Mouse (Mus musculus): Measurements from ENCODE around the gene Uck2. TPM values are rescaled to one million over a fixed set of nuclear protein-coding genes. Genes with fewer than 3 reads are reported as not detected.

Uck2 gene
- polyA plus RNA-seq, 1 experiment, result 15.1 TPM

- H3K27me3 ChIP-seq (ENCODE audit: control insufficient read depth, insufficient read depth, low read length), result no peaks in the 10 kb centered on the region
- no peak overlapping the region for H3K27ac ChIP-seq (ENCODE audit: insufficient read depth, low read length)
- WGBS, result 58% methylated on average over 12 of the region's 12 CpGs
- TF ChIP-seq POLR2A (IDR thresholded peaks at IDR 0.05; ENCODE audit: low read depth, low read length) (no peak), CTCF (IDR thresholded peaks at IDR 0.05; ENCODE audit: extremely low read depth, insufficient read depth, insufficient read length, insufficient replicate concordance) (no peak)
- no peaks in the 10 kb centered on the region for H3K36me3 ChIP-seq (ENCODE audit: control insufficient read depth, insufficient read depth, low read length)
- H3K4me1 ChIP-seq (ENCODE audit: control insufficient read depth, insufficient read depth, insufficient read length), result peaks cover 3% of the 10 kb centered on the region; the same call in 1 of the 2 replicates
- H3K4me3 ChIP-seq (ENCODE audit: extremely low read depth, insufficient read depth, insufficient read length), result no peak overlapping the region
- no peak for DNase-seq (ENCODE audit: low read depth in 1 of 2, low spot score in 2 of 2)
These were observed 45.2 kb downstream of the Uck2 start for GRCm38 (mm10) chr1:167239916-167240315.

GRCm38 (mm10) chr1:167237798-167238197 lies 47.3 kb downstream of the Uck2 start:
- H3K4me1 ChIP-seq (ENCODE audit: control insufficient read depth, insufficient read depth, insufficient read length), result peaks cover under 1% of the 10 kb centered on the region; the same call in 1 of the 2 replicates

GRCm38 (mm10) chr1:167236790-167237189 lies 48.3 kb downstream of the Uck2 start:
- TF ChIP-seq POLR2A (IDR thresholded peaks at IDR 0.05; ENCODE audit: low read depth, low read length) (no peak), CTCF (IDR thresholded peaks at IDR 0.05; ENCODE audit: extremely low read depth, insufficient read depth, insufficient read length, insufficient replicate concordance) (no peak)
- Histone ChIP-seq H3K4me1 (ENCODE audit: control insufficient read depth, insufficient read depth, insufficient read length) (no peaks in the 10 kb centered on the region; the same call in 1 of the 2 replicates), H3K27me3 (ENCODE audit: control insufficient read depth, insufficient read depth, low read length) (no peaks in the 10 kb centered on the region), H3K27ac (ENCODE audit: insufficient read depth, low read length) (no peak overlapping the region), H3K36me3 (ENCODE audit: control insufficient read depth, insufficient read depth, low read length) (0 out of 2 replicates have a peak, but pooled peaks cover 2% of the 10 kb centered on the region), H3K4me3 (ENCODE audit: extremely low read depth, insufficient read depth, insufficient read length) (no peak overlapping the region)
- no peak for DNase-seq (ENCODE audit: low read depth in 1 of 2, low spot score in 2 of 2)
- 87% methylated on average over 8 of the region's 8 CpGs for WGBS

More at GRCm38 (mm10) chr1:167237798-167238197, 47.3 kb downstream of the Uck2 start:
- Histone ChIP-seq H3K27ac (ENCODE audit: insufficient read depth, low read length) (no peak overlapping the region), H3K36me3 (ENCODE audit: control insufficient read depth, insufficient read depth, low read length) (0 out of 2 replicates have a peak, but pooled peaks cover 2% of the 10 kb centered on the region), H3K27me3 (ENCODE audit: control insufficient read depth, insufficient read depth, low read length) (no peaks in the 10 kb centered on the region), H3K4me3 (ENCODE audit: extremely low read depth, insufficient read depth, insufficient read length) (no peak overlapping the region)
- TF ChIP-seq POLR2A (IDR thresholded peaks at IDR 0.05; ENCODE audit: low read depth, low read length) (no peak), CTCF (IDR thresholded peaks at IDR 0.05; ENCODE audit: extremely low read depth, insufficient read depth, insufficient read length, insufficient replicate concordance) (no peak)
- 94% methylated on average over 11 of the region's 11 CpGs for WGBS
- no peak for DNase-seq (ENCODE audit: low read depth in 1 of 2, low spot score in 2 of 2)

- Histone ChIP-seq H3K36me3 (ENCODE audit: control insufficient read depth, insufficient read depth, low read length) (0 out of 2 replicates have a peak, but pooled peaks cover 2% of the 10 kb centered on the region), H3K4me1 (ENCODE audit: control insufficient read depth, insufficient read depth, insufficient read length) (no peaks in the 10 kb centered on the region), H3K27ac (ENCODE audit: insufficient read depth, low read length) (no peak overlapping the region), H3K4me3 (ENCODE audit: extremely low read depth, insufficient read depth, insufficient read length) (no peak overlapping the region), H3K27me3 (ENCODE audit: control insufficient read depth, insufficient read depth, low read length) (no peaks in the 10 kb centered on the region)
- DNase-seq (ENCODE audit: low read depth in 1 of 2, low spot score in 2 of 2), result no peak
- 95% methylated on average over 10 of the region's 10 CpGs for WGBS
- TF ChIP-seq POLR2A (IDR thresholded peaks at IDR 0.05; ENCODE audit: low read depth, low read length) (no peak), CTCF (IDR thresholded peaks at IDR 0.05; ENCODE audit: extremely low read depth, insufficient read depth, insufficient read length, insufficient replicate concordance) (no peak)
These were observed 50.8 kb downstream of the Uck2 start for GRCm38 (mm10) chr1:167234344-167234743.

GRCm38 (mm10) chr1:167232918-167233317 lies 52.2 kb downstream of the Uck2 start:
- 90% methylated on average over 7 of the region's 7 CpGs for WGBS
- H3K27ac ChIP-seq (ENCODE audit: insufficient read depth, low read length), result no peak overlapping the region
- no peaks in the 10 kb centered on the region for H3K27me3 ChIP-seq (ENCODE audit: control insufficient read depth, insufficient read depth, low read length)
- H3K36me3 ChIP-seq (ENCODE audit: control insufficient read depth, insufficient read depth, low read length), result 0 out of 2 replicates have a peak, but pooled peaks cover 2% of the 10 kb centered on the region
- H3K4me1 ChIP-seq (ENCODE audit: control insufficient read depth, insufficient read depth, insufficient read length), result no peaks in the 10 kb centered on the region
- H3K4me3 ChIP-seq (ENCODE audit: extremely low read depth, insufficient read depth, insufficient read length), result no peak overlapping the region
- no peak for DNase-seq (ENCODE audit: low read depth in 1 of 2, low spot score in 2 of 2)
- TF ChIP-seq POLR2A (IDR thresholded peaks at IDR 0.05; ENCODE audit: low read depth, low read length) (no peak), CTCF (IDR thresholded peaks at IDR 0.05; ENCODE audit: extremely low read depth, insufficient read depth, insufficient read length, insufficient replicate concordance) (no peak)

- H3K4me3 ChIP-seq (ENCODE audit: extremely low read depth, insufficient read depth, insufficient read length), result no peak overlapping the region
- H3K4me1 ChIP-seq (ENCODE audit: control insufficient read depth, insufficient read depth, insufficient read length), result no peaks in the 10 kb centered on the region
- TF ChIP-seq CTCF (IDR thresholded peaks at IDR 0.05; ENCODE audit: extremely low read depth, insufficient read depth, insufficient read length, insufficient replicate concordance) (no peak), POLR2A (IDR thresholded peaks at IDR 0.05; ENCODE audit: low read depth, low read length) (no peak)
- H3K27ac ChIP-seq (ENCODE audit: insufficient read depth, low read length), result no peak overlapping the region
- H3K27me3 ChIP-seq (ENCODE audit: control insufficient read depth, insufficient read depth, low read length), result no peaks in the 10 kb centered on the region
- 81% methylated on average over 17 of the region's 17 CpGs for WGBS
- peaks cover 5% of the 10 kb centered on the region; the same call in 1 of the 2 replicates for H3K36me3 ChIP-seq (ENCODE audit: control insufficient read depth, insufficient read depth, low read length)
- DNase-seq (ENCODE audit: low read depth in 1 of 2, low spot score in 2 of 2), result no peak
These were observed 53.4 kb downstream of the Uck2 start for GRCm38 (mm10) chr1:167231612-167232283.

Measured in spleen, adult 2 months (tissue).